Mouse (Mus musculus): Measurements from ENCODE around the gene Scube1. TPM values are rescaled to one million over a fixed set of nuclear protein-coding genes. Genes with fewer than 3 reads are reported as not detected.

The Scube1 gene
- total and polyA plus RNA-seq, 3 experiments, result not detected

GRCm38 (mm10) chr15:83606216-83606615, 118.6 kb downstream of the Scube1 start:
- no peak overlapping the region for H3K4me3 ChIP-seq (ENCODE audit: control insufficient read depth in 1 of 2, insufficient read depth in 1 of 2, low read depth in 2 of 2, low read length in 2 of 2)
- no peak for DNase-seq (ENCODE audit: low read depth, low spot score)
- TF ChIP-seq ZMIZ1 (IDR thresholded peaks at IDR 0.05; ENCODE audit: low read depth, low read length) (no peak), EP300 (IDR thresholded peaks at IDR 0.05; ENCODE audit: low read depth in 1 of 2, low read length in 2 of 2) (no peak), MYB (IDR thresholded peaks at IDR 0.05; ENCODE audit: low read depth, low read length) (no peak), TAL1 (IDR thresholded peaks at IDR 0.05; ENCODE audit: low read length) (no peak), SMC3 (IDR thresholded peaks at IDR 0.05; ENCODE audit: low read depth, low read length) (no peak), NELFE (IDR thresholded peaks at IDR 0.05; ENCODE audit: low read depth, low read length) (no peak), KAT2A (conservative IDR thresholded peaks at IDR 0.05; ENCODE audit: low read depth, low read length) (no peak), SIN3A (IDR thresholded peaks at IDR 0.05; ENCODE audit: low read length) (no peak), E2F4 (IDR thresholded peaks at IDR 0.05; ENCODE audit: borderline replicate concordance, low read depth, low read length) (no peak), CHD1 (IDR thresholded peaks at IDR 0.05; ENCODE audit: low read depth, low read length) (no peak), POLR2AphosphoS5 (IDR thresholded peaks at IDR 0.05; ENCODE audit: borderline replicate concordance, low read depth, low read length) (no peak), TBP (IDR thresholded peaks at IDR 0.05; ENCODE audit: low read depth, low read length) (no peak), USF1 (IDR thresholded peaks at IDR 0.05; ENCODE audit: low read depth, low read length) (no peak), MXI1 (IDR thresholded peaks at IDR 0.05; ENCODE audit: low read depth, low read length) (no peak), NRF1 (IDR thresholded peaks at IDR 0.05; ENCODE audit: insufficient read depth, low read depth, low read length, poor library complexity, severe bottlenecking) (no peak), RCOR1 (IDR thresholded peaks at IDR 0.05; ENCODE audit: low read depth, low read length) (no peak), CHD2 (IDR thresholded peaks at IDR 0.05; ENCODE audit: low read length) (no peak), HCFC1 (IDR thresholded peaks at IDR 0.05; ENCODE audit: low read depth, low read length) (no peak), UBTF (IDR thresholded peaks at IDR 0.05; ENCODE audit: borderline replicate concordance, insufficient read depth, low read depth, low read length) (no peak), POLR2A (IDR thresholded peaks at IDR 0.05; ENCODE audit: control insufficient read depth in 1 of 2, insufficient read depth in 1 of 2, low read depth in 1 of 2, low read length in 2 of 2, poor library complexity in 1 of 2) (no peak)
- peaks cover 0 to 7% of the 10 kb centered on the region in 2 experiments; a peak in 2 of 4 replicates for H3K36me3 ChIP-seq (ENCODE audit: control insufficient read depth in 1 of 2, insufficient read depth in 2 of 2, low read length in 2 of 2)
- no peak overlapping the region for H3K9ac ChIP-seq (ENCODE audit: control insufficient read depth, low read depth, low read length, poor library complexity, severe bottlenecking)
- H3K27me3 ChIP-seq (ENCODE audit: control insufficient read depth in 1 of 2, insufficient read depth in 2 of 2, low read length in 2 of 2), result peaks cover 0 to 2% of the 10 kb centered on the region in 2 experiments; a peak in 1 of 4 replicates
- H3K4me1 ChIP-seq (ENCODE audit: control insufficient read depth in 1 of 2, insufficient read depth in 2 of 2, low read length in 2 of 2), result peaks cover 3 to 10% of the 10 kb centered on the region in 2 experiments
- H3K79me2 ChIP-seq (ENCODE audit: control insufficient read depth, insufficient read depth, low read length, poor library complexity), result no peaks in the 10 kb centered on the region
- H3K27ac ChIP-seq (ENCODE audit: control insufficient read depth, low read depth, low read length), result no peak overlapping the region
- no peaks in the 10 kb centered on the region for H3K9me3 ChIP-seq (replicated peaks; ENCODE audit: insufficient read depth, low read length)

DNA sequence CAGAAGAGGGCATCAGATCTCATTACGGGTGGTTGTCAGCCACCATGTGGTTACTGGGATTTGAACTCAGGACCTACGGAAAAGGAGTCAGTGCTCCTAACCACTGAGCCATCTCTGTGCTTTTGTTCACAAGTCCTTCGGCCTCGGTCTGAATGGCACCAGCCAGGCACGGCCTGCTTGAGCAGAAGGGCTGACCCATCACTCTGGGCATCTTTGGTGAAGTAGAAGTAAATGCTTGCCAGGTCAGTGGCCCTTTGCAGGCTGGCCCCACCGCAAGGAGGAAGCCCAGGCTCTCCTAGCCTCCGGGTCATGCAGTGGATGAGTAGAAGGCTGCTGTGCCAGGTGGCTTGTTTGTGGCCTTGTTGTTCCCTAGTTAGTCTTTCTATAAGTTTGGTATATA, 121.4 kb downstream of the Scube1 start:
- no peaks in the 10 kb centered on the region for H3K9me3 ChIP-seq (replicated peaks; ENCODE audit: insufficient read depth, low read length)
- no peak overlapping the region for H3K9ac ChIP-seq (ENCODE audit: control insufficient read depth, low read depth, low read length, poor library complexity, severe bottlenecking)
- no peak for DNase-seq (ENCODE audit: low read depth, low spot score)
- TF ChIP-seq ETS1 (IDR thresholded peaks at IDR 0.05; ENCODE audit: low read depth, low read length) (no peak), ZNF384 (IDR thresholded peaks at IDR 0.05; ENCODE audit: low read depth, low read length) (no peak), USF2 (IDR thresholded peaks at IDR 0.05; ENCODE audit: borderline replicate concordance in 1 of 2, insufficient read depth in 1 of 2, low read depth in 1 of 2, low read length in 2 of 2) (no peak), ZKSCAN1 (IDR thresholded peaks at IDR 0.05; ENCODE audit: low read depth, low read length) (no peak), MEF2A (IDR thresholded peaks at IDR 0.05; ENCODE audit: extremely low read depth, insufficient replicate concordance, low read depth, low read length, poor library complexity, severe bottlenecking) (no peak), NRF1 (IDR thresholded peaks at IDR 0.05; ENCODE audit: insufficient read depth, low read depth, low read length, poor library complexity, severe bottlenecking) (no peak), CTCF (IDR thresholded peaks at IDR 0.05 in 2 of 3, conservative IDR thresholded peaks at IDR 0.05 in 1 of 3; ENCODE audit: control insufficient read depth in 1 of 3, insufficient read depth in 1 of 3, low read depth in 2 of 3, low read length in 3 of 3, poor library complexity in 1 of 3, severe bottlenecking in 1 of 3) (no peak), POLR2A (IDR thresholded peaks at IDR 0.05; ENCODE audit: control insufficient read depth in 1 of 2, insufficient read depth in 1 of 2, low read depth in 1 of 2, low read length in 2 of 2, poor library complexity in 1 of 2) (no peak), UBTF (IDR thresholded peaks at IDR 0.05; ENCODE audit: borderline replicate concordance, insufficient read depth, low read depth, low read length) (no peak), TBP (IDR thresholded peaks at IDR 0.05; ENCODE audit: low read depth, low read length) (no peak), ZC3H11A (IDR thresholded peaks at IDR 0.05; ENCODE audit: low read depth, low read length) (no peak), KAT2A (conservative IDR thresholded peaks at IDR 0.05; ENCODE audit: low read depth, low read length) (no peak), CHD1 (IDR thresholded peaks at IDR 0.05; ENCODE audit: low read depth, low read length) (no peak), RAD21 (IDR thresholded peaks at IDR 0.05; ENCODE audit: low read depth, low read length) (no peak), NELFE (IDR thresholded peaks at IDR 0.05; ENCODE audit: low read depth, low read length) (no peak), TAL1 (IDR thresholded peaks at IDR 0.05; ENCODE audit: low read length) (no peak)
- peaks cover 0 to 7% of the 10 kb centered on the region in 2 experiments; a peak in 2 of 4 replicates for H3K36me3 ChIP-seq (ENCODE audit: control insufficient read depth in 1 of 2, insufficient read depth in 2 of 2, low read length in 2 of 2)
- no peak overlapping the region for H3K27ac ChIP-seq (ENCODE audit: control insufficient read depth, low read depth, low read length)
- no peak overlapping the region for H3K4me3 ChIP-seq (ENCODE audit: control insufficient read depth in 1 of 2, insufficient read depth in 1 of 2, low read depth in 2 of 2, low read length in 2 of 2)
- H3K4me1 ChIP-seq (ENCODE audit: control insufficient read depth in 1 of 2, insufficient read depth in 2 of 2, low read length in 2 of 2), result peaks cover 9 to 17% of the 10 kb centered on the region in 2 experiments
- no peaks in the 10 kb centered on the region for H3K27me3 ChIP-seq (ENCODE audit: control insufficient read depth in 1 of 2, insufficient read depth in 2 of 2, low read length in 2 of 2)
- no peaks in the 10 kb centered on the region for H3K79me2 ChIP-seq (ENCODE audit: control insufficient read depth, insufficient read depth, low read length, poor library complexity)
